13 mouse cellular contexts compared by ENCODE assay signal in genomic region chr2:29622126-29623005, GRCm38 (mm10). TPM values are rescaled to one million over a fixed set of nuclear protein-coding genes. Genes with fewer than 3 reads are reported as not detected.
DNase-seq lines count a peak whose midpoint lies in the region; ATAC-seq and TF ChIP-seq lines count a peak whose summit lies in the region.
"Had no signal": no experiment of that assay in that cellular context is flagged by ENCODE, and none has a peak within 500 bp of the region (broad histone marks: within the 10 kb centered on the region; RNA-seq: fewer than 3 reads in every experiment).

No protein-coding gene starts in this region.

- TF ChIP-seq CTCF in liver, adult 2 months (IDR thresholded peaks at IDR 0.05; ENCODE audit: low read depth, low read length), result no peak
- TF ChIP-seq CTCF in bone marrow, adult 2 months (IDR thresholded peaks at IDR 0.05; ENCODE audit: control insufficient read depth, insufficient read depth, low read length), result no peak
- TF ChIP-seq CTCF in small intestine, adult 2 months (IDR thresholded peaks at IDR 0.05; ENCODE audit: extremely low read depth, insufficient read length, insufficient replicate concordance, low read depth, low read length), result no peak

- H3K4me3 ChIP-seq in liver, adult 2 months (ENCODE audit: insufficient read depth, low read depth, low read length), result no peak overlapping the region
- H3K4me3 ChIP-seq in bone marrow, adult 2 months (replicated peaks; ENCODE audit: control insufficient read depth, low read depth, low read length), result no peak overlapping the region
- H3K4me3 ChIP-seq in small intestine, adult 2 months (ENCODE audit: low read depth, low read length), result no peak overlapping the region
- H3K4me3 ChIP-seq: midbrain, embryonic 12.5 days had no signal

- peak overlapping the region; percentile 91 for H3K27ac ChIP-seq in liver, adult 2 months (replicated peaks; ENCODE audit: insufficient read depth, low read depth, low read length)
- H3K27ac ChIP-seq in bone marrow, adult 2 months (ENCODE audit: control insufficient read depth, insufficient read depth, low read depth, low read length, poor library complexity), result peak overlapping the region; percentile 96
- H3K27ac ChIP-seq in small intestine, adult 2 months (ENCODE audit: insufficient read depth, low read depth, low read length), result peak overlapping the region; percentile 95
- H3K27ac ChIP-seq: hindbrain, embryonic 14.5 days; midbrain, embryonic 12.5 days had no signal

- peaks cover 51% of the 10 kb centered on the region for H3K79me2 ChIP-seq in liver, adult 2 months (ENCODE audit: control insufficient read depth, insufficient read depth, low read length)

- ATAC-seq in CD4-positive, CD25-positive, alpha-beta regulatory T cell, adult 4 months, result peak; percentile 37

- no peaks in the 10 kb centered on the region for H3K36me3 ChIP-seq in liver, adult 2 months (ENCODE audit: control insufficient read depth, insufficient read depth, low read length)
- no peaks in the 10 kb centered on the region for H3K36me3 ChIP-seq in small intestine, adult 2 months (ENCODE audit: control insufficient read depth, insufficient read depth, low read length)

- no peak for DNase-seq in liver, adult 2 months (ENCODE audit: extremely low read depth, low read depth, low spot score)
- DNase-seq in liver, result no peak
- DNase-seq in layer of hippocampus, adult 9-11 months, result no peak
- DNase-seq in gastrocnemius, postnatal 10 days, result no peak
- DNase-seq: adrenal gland, adult 2 months; gastrocnemius, postnatal 14 days; kidney, postnatal 14 days; lung, embryonic 14.5 days had no signal

- 71% methylated on average over 10 of the region's 10 CpGs for WGBS in liver, adult 2 months
- WGBS in bone marrow, adult 2 months, result 77% methylated on average over 10 of the region's 10 CpGs
- 87% methylated on average over 10 of the region's 10 CpGs for WGBS in small intestine, adult 2 months

- no peak for TF ChIP-seq POLR2A in liver, adult 2 months (IDR thresholded peaks at IDR 0.05; ENCODE audit: extremely low read depth, insufficient read depth, low read length)
- no peak for TF ChIP-seq POLR2A in bone marrow, adult 2 months (IDR thresholded peaks at IDR 0.05; ENCODE audit: borderline replicate concordance, control insufficient read depth, low read depth, low read length)
- no peak for TF ChIP-seq POLR2A in small intestine, adult 2 months (IDR thresholded peaks at IDR 0.05; ENCODE audit: low read depth, low read length)

- H3K4me1 ChIP-seq in liver, adult 2 months (ENCODE audit: control insufficient read depth, insufficient read depth, low read length), result peaks cover 45% of the 10 kb centered on the region
- peaks cover 18% of the 10 kb centered on the region for H3K4me1 ChIP-seq in bone marrow, adult 2 months (ENCODE audit: control insufficient read depth, insufficient read depth, low read length)
- H3K4me1 ChIP-seq in small intestine, adult 2 months (ENCODE audit: control insufficient read depth, insufficient read depth, insufficient read length, low read length), result peaks cover 27% of the 10 kb centered on the region

- H3K9ac ChIP-seq in liver, adult 2 months (ENCODE audit: low read depth, low read length), result peak overlapping the region; percentile 47
- H3K9ac ChIP-seq: hindbrain, embryonic 14.5 days; midbrain, embryonic 12.5 days had no signal

- no peaks in the 10 kb centered on the region for H3K27me3 ChIP-seq in liver, adult 2 months (ENCODE audit: control insufficient read depth, insufficient read depth, low read length)
- no peaks in the 10 kb centered on the region for H3K27me3 ChIP-seq in small intestine, adult 2 months (ENCODE audit: control insufficient read depth, insufficient read depth, low read length)
- H3K27me3 ChIP-seq: midbrain, embryonic 12.5 days had no signal

RNA-seq across cellular contexts. Expression of gene Rapgef1, which starts 2.8 kb away (rescaled TPM):
- total RNA-seq in liver, adult 2 months (2014; rRNA removed), result 11.8 and 16.8 TPM in 2 replicates
- polyA plus RNA-seq in liver, adult 2 months (2012; rRNA removed), result 24.9 and 25.3 TPM in 2 replicates
- polyA plus RNA-seq in CD4-positive, CD25-positive, alpha-beta regulatory T cell, adult 4 months (2017; shearing (Covaris generic)), result 10 to 100 TPM; 28.7 to 35.9 TPM
- polyA plus RNA-seq in bone marrow, adult 2 months (2011; ENCODE audit: insufficient read depth, insufficient read length, low replicate concordance, missing spikeins), result 17.6 and 23.4 TPM in 2 replicates
- 15.5 and 25.1 TPM in 2 replicates for polyA plus RNA-seq in small intestine, adult 2 months (2012; rRNA removed)
- total RNA-seq in gastrocnemius, postnatal 10 days (2021), result 10 to 100 TPM; 90.9 to 92.2 TPM
